Mouse (Mus musculus): Measurements from ENCODE around the gene Olfr655.

Olfr655 gene

DNA sequence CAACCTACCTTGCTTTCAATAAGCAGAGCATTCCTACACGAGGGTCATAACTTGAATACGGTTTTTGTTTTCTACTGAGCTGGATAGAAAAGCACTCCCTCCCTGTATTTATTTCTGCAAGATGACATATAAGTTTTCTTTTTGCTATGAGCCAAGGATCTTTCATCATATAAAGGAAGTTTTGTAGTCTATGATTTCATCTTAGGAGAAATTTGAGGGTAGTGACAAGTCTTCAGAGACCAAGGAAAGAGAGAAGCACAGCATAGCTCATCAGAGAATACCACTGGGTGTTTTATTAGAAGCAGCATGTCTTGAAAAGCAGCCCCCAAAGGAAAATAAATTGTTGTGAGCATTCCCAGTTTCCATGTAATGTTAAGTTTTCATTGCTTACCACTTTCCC, at the start of gene Olfr655:
Gene Olfr655 (minus strand): TSS at position 101 of the 400 bp plus-strand sequence.
- no peak for DNase-seq (ENCODE audit: low spot score in 2 of 2)

GRCm38 (mm10) chr7:104646841-104647482, 45.4 kb upstream of the Olfr655 start, which contains the start of gene Olfr658:
TSS of gene Olfr658 (minus strand) at chr7:104647305.
- peak in 1 of 2 experiments; percentile 19 for DNase-seq (ENCODE audit: low spot score in 2 of 2)

- DNase-seq (ENCODE audit: low spot score in 2 of 2) = no peak
Observed at GRCm38 (mm10) chr7:104624494-104624893, 22.9 kb upstream of the Olfr655 start, which contains the start of gene Olfr657. TSS of gene Olfr657 (plus strand) at chr7:104624794.

GRCm38 (mm10) chr7:104613655-104614054, 12.1 kb upstream of the Olfr655 start, which contains the start of gene Olfr656:
TSS of gene Olfr656 (plus strand) at chr7:104613955.
- DNase-seq (ENCODE audit: low spot score in 2 of 2) = no peak

DNA sequence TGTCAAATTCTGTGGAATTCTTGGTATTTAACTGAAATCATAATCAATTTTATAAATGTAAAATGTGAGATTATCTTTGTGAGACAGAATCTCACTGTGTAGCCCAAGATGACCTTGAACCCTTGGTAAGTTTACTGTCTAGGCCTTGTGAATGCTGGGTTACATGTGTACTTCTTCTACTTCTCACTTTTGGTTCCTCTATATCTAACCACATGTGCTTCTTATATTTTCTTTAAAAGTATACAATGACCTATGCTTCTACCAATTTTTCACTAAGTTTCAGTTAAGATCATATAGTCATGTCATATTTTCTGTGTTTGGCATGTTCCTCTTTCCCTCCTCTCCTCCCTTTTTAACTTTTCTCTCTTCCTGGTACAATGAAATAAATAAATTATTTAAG, 3.1 kb upstream of the Olfr655 start:
- no peak for DNase-seq (ENCODE audit: low spot score in 2 of 2)

- DNase-seq (ENCODE audit: low spot score in 2 of 2) = no peak
Observed at GRCm38 (mm10) chr7:104603173-104603572, 1.6 kb upstream of the Olfr655 start.

DNA sequence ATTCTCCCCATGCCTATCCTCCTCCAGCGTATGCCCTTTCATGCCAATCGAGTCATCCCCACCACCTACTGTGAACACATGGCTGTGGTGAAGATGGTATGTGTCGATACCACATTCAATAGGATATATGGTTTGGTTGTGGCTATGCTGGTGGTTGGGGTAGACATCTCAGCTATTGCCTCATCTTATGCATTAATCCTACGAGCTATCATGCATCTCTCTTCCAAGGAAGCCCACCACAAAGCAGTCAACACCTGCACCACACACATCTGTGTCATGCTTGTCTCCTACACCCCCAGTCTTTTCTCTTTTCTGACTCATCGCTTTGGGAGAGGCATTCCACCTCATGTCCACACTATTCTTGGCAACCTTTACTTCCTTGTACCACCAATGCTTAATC, 13.3 kb downstream of the Olfr655 start:
- DNase-seq (ENCODE audit: low spot score in 2 of 2) = no peak

GRCm38 (mm10) chr7:104586725-104587124, 14.9 kb downstream of the Olfr655 start, which contains the start of gene Olfr654:
TSS of gene Olfr654 (plus strand) at chr7:104587025.
- DNase-seq (ENCODE audit: low spot score in 2 of 2) = no peak

GRCm38 (mm10) chr7:104581429-104581828, 20.1 kb downstream of the Olfr655 start:
- no peak for DNase-seq (ENCODE audit: low spot score in 2 of 2)

DNA sequence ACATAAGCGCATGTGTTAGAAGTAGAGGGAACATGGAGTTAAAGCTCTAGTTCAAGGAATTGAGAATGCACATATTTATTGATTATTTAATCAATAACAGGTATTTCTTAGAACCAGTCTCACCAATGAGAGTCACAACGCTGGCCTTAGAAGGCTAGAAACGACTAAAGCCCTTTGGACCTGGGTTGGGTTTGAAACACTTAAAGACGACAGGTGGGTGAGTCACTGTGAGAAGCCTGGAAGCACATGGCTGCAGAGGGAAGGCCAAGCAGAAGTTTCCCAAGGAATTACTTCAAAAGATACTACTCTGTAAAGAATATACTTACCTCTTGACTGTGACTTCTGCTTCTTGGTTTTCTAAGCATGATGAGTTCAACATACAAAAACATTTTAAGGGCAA, 20.7 kb downstream of the Olfr655 start:
- no peak for DNase-seq (ENCODE audit: low spot score in 2 of 2)

DNA sequence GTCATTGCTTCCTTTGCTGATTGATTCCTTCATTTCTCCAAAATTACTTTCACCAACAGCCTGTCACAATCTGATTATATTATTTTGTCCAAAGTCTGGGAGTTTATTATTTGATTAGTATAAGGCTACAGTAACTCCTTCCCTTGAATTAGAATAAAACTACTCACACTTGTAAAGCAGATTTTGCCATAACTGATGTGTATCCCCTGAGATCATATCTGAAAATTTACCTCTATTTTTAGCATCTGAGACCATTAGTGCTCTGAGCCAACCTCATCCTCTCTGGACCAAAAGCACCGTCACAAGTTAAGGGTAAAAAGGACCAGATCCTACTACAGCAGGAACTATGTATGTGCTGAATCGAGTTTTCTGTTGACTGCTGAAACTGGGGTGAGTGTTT, 24.6 kb downstream of the Olfr655 start, which contains the start of gene Olfr653:
Gene Olfr653 (plus strand): TSS at position 301 of the 400 bp plus-strand sequence.
- no peak for DNase-seq (ENCODE audit: low spot score in 2 of 2)

DNA sequence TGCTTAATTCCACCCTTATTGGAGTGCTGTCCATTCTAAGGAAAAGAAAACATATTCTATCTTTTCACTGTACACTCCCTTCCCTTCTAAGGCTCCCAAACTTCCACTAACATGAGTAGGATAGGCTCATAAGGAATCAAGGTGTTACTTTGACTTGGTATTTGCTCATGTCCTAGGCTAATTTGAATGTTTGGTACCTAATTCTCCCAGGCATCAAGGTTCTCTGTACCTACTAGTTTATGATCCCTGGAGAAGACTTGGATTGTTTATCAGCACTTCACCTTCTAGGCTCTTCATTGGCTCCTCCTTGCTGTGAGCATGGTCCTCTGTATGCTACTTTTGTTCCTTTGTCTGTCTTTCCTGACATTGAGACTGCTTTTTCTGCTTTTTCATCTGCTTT, 41.0 kb downstream of the Olfr655 start, which contains the start of gene Olfr652:
Gene Olfr652 (plus strand): TSS at position 301 of the 400 bp plus-strand sequence.
- no peak for DNase-seq (ENCODE audit: low spot score in 2 of 2)

DNA sequence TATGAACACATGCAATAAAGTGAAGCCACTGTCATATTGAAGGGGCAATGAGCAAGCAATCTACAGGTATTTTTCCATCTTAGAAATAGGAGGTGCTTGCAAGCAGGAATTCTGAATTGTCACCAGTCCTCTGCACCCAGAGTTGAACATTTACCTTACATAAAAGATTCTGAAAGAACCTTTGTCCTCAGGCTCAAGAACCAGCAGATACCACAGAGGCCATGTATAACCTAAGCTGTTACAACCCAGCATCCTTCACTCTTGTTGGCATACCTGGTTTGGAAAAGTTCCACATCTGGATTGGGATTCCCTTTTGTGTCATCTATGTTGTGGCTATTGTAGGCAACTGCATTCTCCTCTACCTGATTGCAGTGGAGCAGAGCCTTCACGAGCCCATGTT, 48.9 kb downstream of the Olfr655 start:
- DNase-seq (ENCODE audit: low spot score in 2 of 2) = no peak

- DNase-seq (ENCODE audit: low spot score in 2 of 2) = no peak
Observed at GRCm38 (mm10) chr7:104549833-104550232, 51.7 kb downstream of the Olfr655 start, which contains the start of gene Olfr651. TSS of gene Olfr651 (plus strand) at chr7:104550133.
